Mouse (Mus musculus) ES-E14 (cell line): ENCODE results near the gene Atp6v0e.

ENCODE experiments used
- CHD2 ChIP-seq: IDR thresholded peaks from 2 replicates; pipeline ENCODE4 v1.6.1; 2014; ENCODE audit warnings: mild to moderate bottlenecking, low read depth, low read length, inconsistent platforms
- ZC3H11A ChIP-seq: IDR thresholded peaks from 2 replicates; pipeline ENCODE4 v1.6.1; 2012; ENCODE audit warnings: low read depth, mild to moderate bottlenecking, inconsistent platforms, low read length, borderline replicate concordance

DNA sequence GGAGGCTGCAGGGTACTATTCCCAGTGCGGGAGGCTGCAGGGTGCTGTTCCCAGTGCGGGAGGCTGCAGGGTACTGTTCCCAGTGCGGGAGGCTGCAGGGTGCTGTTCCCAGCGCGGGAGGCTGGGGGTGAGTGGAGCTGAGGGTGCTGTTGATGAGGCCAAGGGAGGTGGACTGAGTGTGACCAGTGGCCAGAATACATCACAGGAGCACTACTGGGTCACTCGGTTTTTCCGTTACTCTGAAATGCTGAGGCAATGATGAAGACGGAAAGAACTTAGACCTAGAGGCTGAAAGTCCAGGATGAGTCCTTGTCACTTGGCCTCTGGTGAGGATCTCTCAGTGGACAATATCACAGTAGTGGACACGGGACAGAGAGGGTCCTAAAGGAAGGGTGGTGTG, 29.8 kb upstream of the Atp6v0e start:
- no peak for TF ChIP-seq CHD2
- TF ChIP-seq ZC3H11A: no peak
